ENCODE assay signal across 19 mouse cellular contexts in genomic region chr10:31544149-31544942, GRCm38 (mm10).
"Had no signal": no experiment of that assay in that cellular context is flagged by ENCODE, and none has a peak within 500 bp of the region (broad histone marks: within the 10 kb centered on the region; RNA-seq: fewer than 3 reads in every experiment).

No protein-coding gene starts in this region.

- ATAC-seq: intestine, embryonic 16.5 days; lung, postnatal 0 days had no signal

- H3K27me3 ChIP-seq: limb, embryonic 12.5 days; neural tube, embryonic 13.5 days; stomach, embryonic 15.5 days had no signal

- DNase-seq: kidney, adult 8-10 months; kidney, postnatal 25 days; liver; lung, adult 2 months; lung, postnatal 36 days; midbrain, embryonic 14.5 days; retina, postnatal 1 day; right cerebral cortex, postnatal 4 days; spleen, adult 18-20 months; thymus, adult 2 months; thymus, postnatal 36 days had no signal

- H3K4me1 ChIP-seq: limb, embryonic 12.5 days; midbrain, embryonic 10.5 days; neural tube, embryonic 13.5 days; stomach, embryonic 15.5 days had no signal

- H3K4me2 ChIP-seq: limb, embryonic 12.5 days; neural tube, embryonic 13.5 days; stomach, embryonic 15.5 days had no signal

- H3K36me3 ChIP-seq: limb, embryonic 12.5 days; midbrain, embryonic 10.5 days; neural tube, embryonic 13.5 days; stomach, embryonic 15.5 days had no signal

- H3K4me3 ChIP-seq: left cerebral cortex, adult 2 months; limb, embryonic 12.5 days; midbrain, embryonic 10.5 days; neural tube, embryonic 13.5 days; stomach, embryonic 15.5 days had no signal

- H3K27ac ChIP-seq: left cerebral cortex, adult 2 months; limb, embryonic 12.5 days; liver, embryonic 14.5 days; midbrain, embryonic 10.5 days; neural tube, embryonic 13.5 days; stomach, embryonic 15.5 days had no signal

- H3K9me3 ChIP-seq: limb, embryonic 12.5 days; midbrain, embryonic 10.5 days; neural tube, embryonic 13.5 days; stomach, embryonic 15.5 days had no signal

- H3K9ac ChIP-seq: limb, embryonic 12.5 days; liver, embryonic 14.5 days; neural tube, embryonic 13.5 days; stomach, embryonic 15.5 days had no signal
